Mouse (Mus musculus) limb, embryonic 10.5 days (tissue): ENCODE data around the gene Tgm6. TPM values are rescaled to one million over a fixed set of nuclear protein-coding genes. Genes with fewer than 3 reads are reported as not detected.

Experiments
- DNase-seq: peaks from one replicate; pipeline ENCODE4 v3.0.0-alpha.2; 2017; ENCODE audit warnings: low spot score
- H3K27ac ChIP-seq: fragments of 300-500 bp; sonication (generic); 2 replicates; pipeline ENCODE4 v1.5.1; 2016; ENCODE audit warnings: mild to moderate bottlenecking
- H3K27me3 ChIP-seq: fragments of 300-500 bp; sonication (generic); 2 replicates; pipeline ENCODE4 v1.6.1; 2016; ENCODE audit warnings: low read depth, mild to moderate bottlenecking; ENCODE audit not compliant: poor library complexity, severe bottlenecking
- H3K36me3 ChIP-seq: fragments of 300-500 bp; sonication (generic); 2 replicates; pipeline ENCODE4 v1.6.1; 2016; ENCODE audit warnings: mild to moderate bottlenecking, moderate library complexity
- H3K4me1 ChIP-seq: fragments of 300-500 bp; sonication (generic); 2 replicates; pipeline ENCODE4 v1.6.1; 2016
- H3K4me3 ChIP-seq: fragments of 300-500 bp; sonication (generic); 2 replicates; pipeline ENCODE4 v1.5.1; 2016; ENCODE audit warnings: mild to moderate bottlenecking, moderate library complexity
- H3K9me3 ChIP-seq: fragments of 300-500 bp; sonication (generic); replicated peaks from 2 replicates; pipeline ENCODE4 v1.6.1; 2016; ENCODE audit warnings: mild to moderate bottlenecking
- WGBS: fragments of 180-500 bp; shearing (Covaris S2); methylation state at CpG from one replicate; pipeline ENCODE4 v1.1.7; 2016; 5-methylcytosine and 5-hydroxymethylcytosine counted together
- polyA plus RNA-seq: library from polyadenylated mRNA; unstranded; fragments of >200 nt; fragmentation: Nextera tagmentation; extraction: Ambion mirVana; gene quantifications from 2 replicates; pipeline ENCODE4 v1.2.1, GENCODE M21; 2016

The Tgm6 gene
- not detected in 2 replicates for polyA plus RNA-seq

GRCm38 (mm10) chr2:130112116-130112515, at the start of gene Tgm6:
Gene Tgm6, plus strand, starts transcription at chr2:130112416.
- H3K4me3 ChIP-seq = no peak within 1 kb of the TSS
- H3K9me3 ChIP-seq = no peaks in the 10 kb centered on the region
- H3K4me1 ChIP-seq = no peaks in the 10 kb centered on the region
- no peaks in the 10 kb centered on the region for H3K27me3 ChIP-seq
- no peaks in the 10 kb centered on the region for H3K36me3 ChIP-seq
- WGBS = 82% methylated on average over 4 of the region's 4 CpGs
- no peak within 1 kb of the TSS for H3K27ac ChIP-seq
- no peak for DNase-seq

DNA sequence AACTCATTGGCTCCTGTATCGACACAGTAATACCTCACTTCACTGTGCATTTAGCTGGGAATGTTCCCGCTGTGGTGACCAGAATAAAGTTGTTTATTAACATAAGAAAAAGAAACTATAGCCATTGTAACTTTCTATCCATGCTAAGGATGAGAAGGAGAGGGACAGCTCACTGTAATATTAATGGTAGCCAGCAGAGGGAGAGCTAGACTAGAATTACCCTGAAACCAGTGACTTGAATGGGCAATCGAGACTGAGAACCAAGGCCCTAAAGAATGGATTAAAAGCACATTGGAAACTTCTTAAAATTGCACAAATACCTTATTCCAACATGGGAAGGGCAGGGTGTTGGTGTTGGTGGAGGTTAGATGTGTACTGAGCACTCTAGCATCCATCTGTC, 44.0 kb upstream of the Tgm6 start:
- DNase-seq = no peak
- Histone ChIP-seq H3K27ac (no peak overlapping the region), H3K36me3 (no peaks in the 10 kb centered on the region), H3K27me3 (no peaks in the 10 kb centered on the region), H3K4me3 (no peak overlapping the region), H3K4me1 (no peaks in the 10 kb centered on the region), H3K9me3 (no peaks in the 10 kb centered on the region)
- WGBS = 31% methylated on average over 3 of the region's 3 CpGs

- Histone ChIP-seq H3K36me3 (no peaks in the 10 kb centered on the region), H3K27ac (no peak overlapping the region), H3K4me1 (no peaks in the 10 kb centered on the region), H3K4me3 (no peak overlapping the region), H3K27me3 (no peaks in the 10 kb centered on the region), H3K9me3 (no peaks in the 10 kb centered on the region)
- DNase-seq = no peak
- WGBS = 93% methylated on average over 2 of the region's 2 CpGs
These were observed 41.8 kb upstream of the Tgm6 start for GRCm38 (mm10) chr2:130070396-130070795.

GRCm38 (mm10) chr2:130112804-130113203, 588 bp downstream of the Tgm6 start:
- H3K9me3 ChIP-seq = no peaks in the 10 kb centered on the region
- H3K36me3 ChIP-seq = no peaks in the 10 kb centered on the region
- no peak for DNase-seq
- H3K4me1 ChIP-seq = no peaks in the 10 kb centered on the region
- H3K27me3 ChIP-seq = no peaks in the 10 kb centered on the region
- no peak overlapping the region for H3K4me3 ChIP-seq
- H3K27ac ChIP-seq = no peak overlapping the region
- 86% methylated on average over 4 of the region's 4 CpGs for WGBS

- Histone ChIP-seq H3K27me3 (no peaks in the 10 kb centered on the region), H3K36me3 (no peaks in the 10 kb centered on the region), H3K9me3 (no peaks in the 10 kb centered on the region), H3K4me1 (no peaks in the 10 kb centered on the region), H3K27ac (no peak overlapping the region), H3K4me3 (no peak overlapping the region)
- no peak for DNase-seq
- WGBS = 75% methylated on average over 3 of the region's 3 CpGs
These were observed 1.2 kb downstream of the Tgm6 start for GRCm38 (mm10) chr2:130113379-130113778.

DNA sequence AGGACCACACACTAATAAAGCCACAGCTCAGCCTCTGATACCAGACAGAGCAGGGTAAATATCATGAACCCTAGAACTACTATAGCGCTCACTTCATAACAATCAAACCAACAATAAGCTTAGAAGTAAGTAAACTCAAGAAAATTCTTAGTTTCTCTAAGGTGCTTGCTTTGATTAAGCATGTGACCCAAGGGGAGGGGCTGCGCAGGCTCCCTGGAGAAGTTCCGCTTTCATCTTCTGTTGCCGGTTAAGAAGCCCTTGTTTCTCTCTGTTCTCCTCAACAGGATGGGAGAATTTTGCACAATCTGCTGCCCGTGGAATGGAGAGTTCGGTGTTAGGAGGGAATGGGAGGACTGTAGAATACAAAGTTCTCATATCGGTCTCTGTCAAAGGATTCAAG, 6.4 kb downstream of the Tgm6 start:
- H3K36me3 ChIP-seq = no peaks in the 10 kb centered on the region
- H3K27ac ChIP-seq = no peak overlapping the region
- no peaks in the 10 kb centered on the region for H3K27me3 ChIP-seq
- no peaks in the 10 kb centered on the region for H3K4me1 ChIP-seq
- 75% methylated on average over 7 of the region's 7 CpGs for WGBS
- no peak overlapping the region for H3K4me3 ChIP-seq
- no peak for DNase-seq
- H3K9me3 ChIP-seq = no peaks in the 10 kb centered on the region

GRCm38 (mm10) chr2:130125279-130126059, 13.3 kb downstream of the Tgm6 start:
- Histone ChIP-seq H3K4me3 (no peak overlapping the region), H3K36me3 (no peaks in the 10 kb centered on the region), H3K27me3 (no peaks in the 10 kb centered on the region), H3K27ac (no peak overlapping the region), H3K9me3 (no peaks in the 10 kb centered on the region), H3K4me1 (no peaks in the 10 kb centered on the region)
- 84% methylated on average over 6 of the region's 6 CpGs for WGBS
- no peak for DNase-seq

GRCm38 (mm10) chr2:130126073-130126472, 13.9 kb downstream of the Tgm6 start:
- Histone ChIP-seq H3K27ac (no peak overlapping the region), H3K27me3 (no peaks in the 10 kb centered on the region)
- DNase-seq = no peak

DNA sequence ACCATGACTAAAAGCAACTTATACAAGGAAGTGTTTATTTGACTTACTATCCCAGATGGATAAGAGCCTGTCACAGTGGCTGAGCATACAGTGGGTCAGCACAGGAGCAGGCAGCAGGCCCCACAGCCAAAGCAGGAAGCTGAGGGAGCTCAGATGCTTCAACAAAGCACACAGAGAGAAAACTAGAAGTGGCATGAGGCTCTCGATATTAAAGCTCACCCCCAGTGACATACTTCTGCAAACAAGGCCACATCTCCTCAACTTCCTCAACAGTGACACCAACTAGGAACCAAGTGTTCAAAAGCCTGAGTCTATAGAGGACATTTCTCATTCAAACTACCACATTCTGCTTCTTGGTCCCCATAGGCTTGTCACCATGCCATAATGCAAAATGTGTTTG, 17.5 kb downstream of the Tgm6 start:
- Histone ChIP-seq H3K4me1 (no peaks in the 10 kb centered on the region), H3K27ac (no peak overlapping the region), H3K9me3 (no peaks in the 10 kb centered on the region), H3K27me3 (no peaks in the 10 kb centered on the region), H3K36me3 (no peaks in the 10 kb centered on the region), H3K4me3 (no peak overlapping the region)
- no peak for DNase-seq
- WGBS = 93% methylated on average over 1 of the region's 1 CpGs

More at GRCm38 (mm10) chr2:130126073-130126472, 13.9 kb downstream of the Tgm6 start:
- H3K36me3 ChIP-seq = no peaks in the 10 kb centered on the region
- no peaks in the 10 kb centered on the region for H3K9me3 ChIP-seq
- no peaks in the 10 kb centered on the region for H3K4me1 ChIP-seq
- WGBS = 86% methylated on average over 1 of the region's 1 CpGs
- H3K4me3 ChIP-seq = no peak overlapping the region

DNA sequence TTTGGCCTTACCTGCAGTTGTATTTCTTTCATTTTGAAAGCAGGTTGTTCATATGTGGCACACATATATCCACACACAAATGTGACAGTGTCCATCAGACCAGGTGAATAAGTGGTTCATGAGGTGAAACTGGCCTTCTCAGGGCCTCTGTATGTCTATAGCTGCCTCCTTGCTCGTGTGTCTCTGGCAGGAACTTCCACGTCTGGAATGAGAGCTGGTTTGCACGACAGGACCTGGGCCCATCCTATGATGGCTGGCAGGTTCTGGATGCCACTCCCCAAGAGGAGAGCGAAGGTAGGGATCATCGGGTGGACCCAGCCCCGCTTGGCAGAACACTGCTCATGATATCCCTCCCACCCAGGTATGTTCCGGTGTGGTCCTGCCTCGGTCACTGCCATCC, 30.8 kb downstream of the Tgm6 start:
- no peak for DNase-seq
- H3K27ac ChIP-seq = no peak overlapping the region
- WGBS = 93% methylated on average over 8 of the region's 8 CpGs
- H3K4me1 ChIP-seq = no peaks in the 10 kb centered on the region
- no peaks in the 10 kb centered on the region for H3K36me3 ChIP-seq
- no peaks in the 10 kb centered on the region for H3K9me3 ChIP-seq
- H3K27me3 ChIP-seq = no peaks in the 10 kb centered on the region
- H3K4me3 ChIP-seq = no peak overlapping the region

DNA sequence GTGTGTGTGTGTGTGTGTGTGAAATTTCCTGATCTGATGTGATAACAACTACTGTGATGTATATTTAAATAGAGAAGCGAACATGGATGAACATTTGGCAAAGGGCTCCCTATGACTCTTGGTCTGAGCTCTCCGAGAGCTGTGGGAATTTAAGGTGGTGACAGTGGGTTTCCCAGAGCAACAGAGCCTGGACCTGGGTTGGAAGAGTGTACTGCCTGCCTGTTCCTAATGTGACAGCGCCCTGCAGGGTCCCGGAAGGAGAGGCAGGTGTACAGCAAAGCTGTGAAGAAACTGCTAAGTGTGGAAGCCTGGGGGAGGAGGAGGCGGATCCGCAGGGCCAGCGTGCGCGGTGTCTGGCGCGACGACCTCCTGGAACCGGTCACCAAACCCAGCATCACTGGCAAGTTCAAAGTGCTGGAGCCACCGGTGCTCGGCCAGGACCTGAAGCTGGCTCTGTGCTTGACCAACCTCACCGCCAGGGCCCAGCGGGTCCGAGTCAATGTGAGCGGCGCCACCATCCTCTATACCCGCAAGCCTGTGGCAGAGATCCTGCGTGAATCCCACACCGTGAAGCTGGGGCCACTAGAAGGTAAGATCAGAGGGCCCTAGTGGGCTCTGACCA, 32.6 kb downstream of the Tgm6 start:
- no peaks in the 10 kb centered on the region for H3K36me3 ChIP-seq
- no peaks in the 10 kb centered on the region for H3K9me3 ChIP-seq
- no peak overlapping the region for H3K4me3 ChIP-seq
- H3K27ac ChIP-seq = no peak overlapping the region
- H3K27me3 ChIP-seq = no peaks in the 10 kb centered on the region
- WGBS = 80% methylated on average over 23 of the region's 23 CpGs
- H3K4me1 ChIP-seq = no peaks in the 10 kb centered on the region
- DNase-seq = no peak

- no peaks in the 10 kb centered on the region for H3K4me1 ChIP-seq
- H3K27me3 ChIP-seq = no peaks in the 10 kb centered on the region
- H3K27ac ChIP-seq = no peak overlapping the region
- no peak overlapping the region for H3K4me3 ChIP-seq
- DNase-seq = no peak
- H3K9me3 ChIP-seq = no peaks in the 10 kb centered on the region
- H3K36me3 ChIP-seq = no peaks in the 10 kb centered on the region
- WGBS = 82% methylated on average over 5 of the region's 5 CpGs
These were observed 34.0 kb downstream of the Tgm6 start for GRCm38 (mm10) chr2:130146089-130146668.

DNA sequence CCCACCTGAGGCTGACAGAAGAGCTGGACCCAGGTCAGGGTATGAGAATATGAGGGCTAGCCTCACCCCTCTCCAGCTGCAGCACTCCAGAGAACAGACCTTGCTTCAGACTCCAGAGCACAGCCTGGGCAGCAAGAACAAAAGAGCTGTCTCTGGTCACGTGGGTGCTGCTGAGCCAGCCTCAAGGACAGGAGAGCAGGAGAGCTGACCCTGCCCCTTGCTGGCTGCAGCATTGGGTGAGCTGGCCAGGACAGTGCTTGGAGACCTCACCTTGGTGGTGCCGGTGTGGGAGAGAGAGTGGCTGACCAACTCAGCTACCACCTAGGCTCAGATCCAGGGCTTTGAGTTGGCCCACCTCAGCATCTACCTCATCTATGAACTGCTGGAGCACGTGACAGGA, 43.0 kb downstream of the Tgm6 start:
- WGBS = 85% methylated on average over 3 of the region's 3 CpGs

More for the DNA sequence above, 43.0 kb downstream of the Tgm6 start:
- Histone ChIP-seq H3K9me3 (no peaks in the 10 kb centered on the region), H3K4me1 (no peaks in the 10 kb centered on the region), H3K27me3 (no peaks in the 10 kb centered on the region), H3K27ac (no peak overlapping the region), H3K36me3 (no peaks in the 10 kb centered on the region), H3K4me3 (no peak overlapping the region)
- DNase-seq = no peak
